ENCODE assay signal across 14 mouse cellular contexts in genomic region chr4:125356441-125356840, GRCm38 (mm10).
DNase-seq lines count a peak whose midpoint lies in the region; ATAC-seq and TF ChIP-seq lines count a peak whose summit lies in the region.
"Had no signal": no experiment of that assay in that cellular context is flagged by ENCODE, and none has a peak within 500 bp of the region (broad histone marks: within the 10 kb centered on the region; RNA-seq: fewer than 3 reads in every experiment).

No protein-coding gene starts in this region.

- no peak; the same call in 1 of the 2 replicates for ATAC-seq in hindbrain, embryonic 15.5 days (ENCODE audit: low FRiP score, low read depth)
- ATAC-seq in hindbrain, embryonic 14.5 days (ENCODE audit: low FRiP score), result no peak
- ATAC-seq in erythroid progenitor cell, adult 5-6 weeks (replicated peaks; ENCODE audit: low FRiP score, poor library complexity, severe bottlenecking), result no peak
- ATAC-seq: CD4-positive, CD25-positive, alpha-beta regulatory T cell, adult 4 months had no signal

- no peaks in the 10 kb centered on the region for H3K9me3 ChIP-seq in hindbrain, embryonic 15.5 days
- H3K9me3 ChIP-seq in hindbrain, embryonic 14.5 days (ENCODE audit: control insufficient read depth, low read length), result no peaks in the 10 kb centered on the region
- no peaks in the 10 kb centered on the region for H3K9me3 ChIP-seq in E14TG2a.4 (ENCODE audit: low read length)
- H3K9me3 ChIP-seq: embryonic facial prominence, embryonic 13.5 days; limb, embryonic 13.5 days had no signal

- H3K9ac ChIP-seq in hindbrain, embryonic 15.5 days, result no peak overlapping the region
- H3K9ac ChIP-seq in hindbrain, embryonic 14.5 days, result no peak overlapping the region
- H3K9ac ChIP-seq: embryonic facial prominence, embryonic 13.5 days; limb, embryonic 13.5 days had no signal

- WGBS in hindbrain, embryonic 15.5 days, result 51% methylated on average over 8 of the region's 8 CpGs
- 44% methylated on average over 8 of the region's 8 CpGs for WGBS in hindbrain, embryonic 14.5 days

- no peaks in the 10 kb centered on the region for H3K36me3 ChIP-seq in hindbrain, embryonic 15.5 days
- no peaks in the 10 kb centered on the region for H3K36me3 ChIP-seq in hindbrain, embryonic 14.5 days (replicated peaks; ENCODE audit: control insufficient read depth, insufficient read depth)
- H3K36me3 ChIP-seq in E14TG2a.4 (ENCODE audit: insufficient read depth, low read length), result no peaks in the 10 kb centered on the region
- H3K36me3 ChIP-seq: embryonic facial prominence, embryonic 13.5 days; limb, embryonic 13.5 days had no signal

- no peak overlapping the region for H3K4me2 ChIP-seq in hindbrain, embryonic 15.5 days
- H3K4me2 ChIP-seq in hindbrain, embryonic 14.5 days (replicated peaks), result no peak overlapping the region
- H3K4me2 ChIP-seq: embryonic facial prominence, embryonic 13.5 days; limb, embryonic 13.5 days had no signal

- no peak for TF ChIP-seq CTCF in E14TG2a.4 (conservative IDR thresholded peaks at IDR 0.05; ENCODE audit: low read length)

- H3K27ac ChIP-seq in hindbrain, embryonic 15.5 days (replicated peaks), result 0 out of 2 replicates have a peak overlapping the region, but pooled peaks have one; percentile 14
- no peak overlapping the region for H3K27ac ChIP-seq in hindbrain, embryonic 14.5 days
- H3K27ac ChIP-seq: embryonic facial prominence, embryonic 13.5 days; limb, embryonic 13.5 days had no signal

- 0 out of 2 replicates have a peak, but pooled peaks cover 3% of the 10 kb centered on the region for H3K27me3 ChIP-seq in hindbrain, embryonic 15.5 days
- no peaks in the 10 kb centered on the region for H3K27me3 ChIP-seq in hindbrain, embryonic 14.5 days (ENCODE audit: control insufficient read depth, insufficient read depth, low read length)
- H3K27me3 ChIP-seq in E14TG2a.4 (ENCODE audit: insufficient read depth, low read length), result peaks cover 28% of the 10 kb centered on the region
- H3K27me3 ChIP-seq: embryonic facial prominence, embryonic 13.5 days had no signal

- no peak overlapping the region for H3K4me3 ChIP-seq in hindbrain, embryonic 15.5 days
- H3K4me3 ChIP-seq in hindbrain, embryonic 14.5 days (replicated peaks; ENCODE audit: low read length), result no peak overlapping the region
- peak overlapping the region; percentile 32; the same call in 1 of the 2 replicates for H3K4me3 ChIP-seq in E14TG2a.4 (replicated peaks; ENCODE audit: low read length)
- H3K4me3 ChIP-seq: embryonic facial prominence, embryonic 13.5 days; limb, embryonic 13.5 days had no signal

- DNase-seq in hindbrain, embryonic 14.5 days (ENCODE audit: low spot score), result no peak
- peak; percentile 12 to 20 for DNase-seq in cerebellum, adult 18-20 months
- peak; percentile 82 to 88 for DNase-seq in layer of hippocampus, adult 18-20 months (ENCODE audit: low spot score in 2 of 2)
- no peak for DNase-seq in kidney, adult 11 months
- DNase-seq in natural killer cell, adult 2 months (ENCODE audit: low spot score in 2 of 2), result no peak
- DNase-seq: gastrocnemius, postnatal 36 days; heart, postnatal 14 days; lung, postnatal 14 days had no signal

- H3K4me1 ChIP-seq in hindbrain, embryonic 15.5 days (replicated peaks), result no peaks in the 10 kb centered on the region
- H3K4me1 ChIP-seq in hindbrain, embryonic 14.5 days (replicated peaks; ENCODE audit: control insufficient read depth, insufficient read depth, low read length), result 0 out of 2 replicates have a peak, but pooled peaks cover 7% of the 10 kb centered on the region
- H3K4me1 ChIP-seq in E14TG2a.4 (replicated peaks; ENCODE audit: low read depth, low read length), result peaks cover 31% of the 10 kb centered on the region
- H3K4me1 ChIP-seq: embryonic facial prominence, embryonic 13.5 days; limb, embryonic 13.5 days had no signal

Comparison
In these comparisons a context has a peak if more than half of its experiments do, and no peak if none do; other contexts are left out.
1. DNase-seq: peak in cerebellum, adult 18-20 months (2 of 2) and layer of hippocampus, adult 18-20 months (2 of 2); none in hindbrain, embryonic 14.5 days (single experiment), kidney, adult 11 months (single experiment) and natural killer cell, adult 2 months (0 of 2).